Mouse (Mus musculus) midbrain, embryonic 12.5 days (tissue): ENCODE results near the gene Trim66. TPM values are rescaled to one million over a fixed set of nuclear protein-coding genes. Genes with fewer than 3 reads are reported as not detected.
A peak's percentile ranks its signal among the peaks of the same experiment; 100 is the strongest.

ENCODE experiments used
- ATAC-seq: fragments of 200-750 bp; cut with Nextera tagmentation; 2 replicates; pipeline ENCODE4 v1.8.0; 2017; ENCODE audit warnings: low read depth, moderate TSS enrichment, moderate library complexity; ENCODE audit not compliant: low FRiP score
- H3K27ac ChIP-seq: fragments of 300-500 bp; sonication (generic); replicated peaks from 2 replicates; pipeline ENCODE4 v1.5.1; 2016; ENCODE audit warnings: mild to moderate bottlenecking
- H3K27me3 ChIP-seq: fragments of 300-500 bp; sonication (generic); 2 replicates; pipeline ENCODE4 v1.6.1; 2016; ENCODE audit warnings: mild to moderate bottlenecking
- H3K36me3 ChIP-seq: fragments of 300-500 bp; sonication (generic); 2 replicates; pipeline ENCODE4 v1.6.1; 2016
- H3K4me1 ChIP-seq: fragments of 300-500 bp; sonication (generic); 2 replicates; pipeline ENCODE4 v1.6.1; 2016
- H3K4me2 ChIP-seq: fragments of 300-500 bp; sonication (generic); replicated peaks from 2 replicates; pipeline ENCODE4 v1.6.1; 2016; ENCODE audit warnings: mild to moderate bottlenecking, moderate library complexity
- H3K4me3 ChIP-seq: fragments of 300-500 bp; sonication (generic); 2 replicates; pipeline ENCODE4 v1.5.1; 2016; ENCODE audit warnings: mild to moderate bottlenecking
- H3K9ac ChIP-seq: fragments of 300-500 bp; sonication (generic); replicated peaks from 2 replicates; pipeline ENCODE4 v1.6.1; 2016; ENCODE audit warnings: mild to moderate bottlenecking, moderate library complexity
- H3K9me3 ChIP-seq: fragments of 300-500 bp; sonication (generic); 2 replicates; pipeline ENCODE4 v1.6.1; 2016; ENCODE audit warnings: mild to moderate bottlenecking
- WGBS: fragments of 180-500 bp; shearing (Covaris S2); methylation state at CpG from one replicate; pipeline ENCODE4 v1.1.7; 2016; 5-methylcytosine and 5-hydroxymethylcytosine counted together
- polyA plus RNA-seq: library from polyadenylated mRNA; unstranded; fragments of >200 nt; fragmentation: Nextera tagmentation; extraction: Ambion mirVana; gene quantifications from 2 replicates; pipeline ENCODE4 v1.2.1, GENCODE M21; 2016

Trim66 gene
- polyA plus RNA-seq, 1 experiment from 2014 or later: 0.23 TPM

- WGBS: 84% methylated on average over 3 of the region's 3 CpGs
Observed at GRCm38 (mm10) chr7:109532691-109533090, 24.8 kb upstream of the Trim66 start.

GRCm38 (mm10) chr7:109531501-109531900, 23.6 kb upstream of the Trim66 start:
- H3K36me3 ChIP-seq: peaks cover 21% of the 10 kb centered on the region; the same call in 1 of the 2 replicates
- H3K4me2 ChIP-seq: no peak overlapping the region
- no peak overlapping the region for H3K27ac ChIP-seq
- no peaks in the 10 kb centered on the region for H3K4me1 ChIP-seq
- no peak for ATAC-seq
- WGBS: 85% methylated on average over 5 of the region's 5 CpGs
- no peak overlapping the region for H3K4me3 ChIP-seq
- H3K9me3 ChIP-seq: no peaks in the 10 kb centered on the region
- H3K9ac ChIP-seq: no peak overlapping the region
- no peaks in the 10 kb centered on the region for H3K27me3 ChIP-seq

More at GRCm38 (mm10) chr7:109532691-109533090, 24.8 kb upstream of the Trim66 start:
- H3K4me3 ChIP-seq: no peak overlapping the region
- no peaks in the 10 kb centered on the region for H3K4me1 ChIP-seq
- ATAC-seq: no peak
- H3K27ac ChIP-seq: no peak overlapping the region
- H3K36me3 ChIP-seq: peaks cover 21% of the 10 kb centered on the region; the same call in 1 of the 2 replicates
- H3K9ac ChIP-seq: no peak overlapping the region
- no peak overlapping the region for H3K4me2 ChIP-seq
- no peaks in the 10 kb centered on the region for H3K9me3 ChIP-seq
- H3K27me3 ChIP-seq: no peaks in the 10 kb centered on the region

GRCm38 (mm10) chr7:109529741-109530140, 21.8 kb upstream of the Trim66 start:
- H3K36me3 ChIP-seq: peaks cover 31% of the 10 kb centered on the region
- no peaks in the 10 kb centered on the region for H3K27me3 ChIP-seq
- H3K27ac ChIP-seq: no peak overlapping the region
- ATAC-seq: no peak
- no peak overlapping the region for H3K4me2 ChIP-seq
- no peaks in the 10 kb centered on the region for H3K4me1 ChIP-seq
- 84% methylated on average over 2 of the region's 2 CpGs for WGBS
- H3K4me3 ChIP-seq: no peak overlapping the region
- H3K9ac ChIP-seq: no peak overlapping the region
- no peaks in the 10 kb centered on the region for H3K9me3 ChIP-seq

DNA sequence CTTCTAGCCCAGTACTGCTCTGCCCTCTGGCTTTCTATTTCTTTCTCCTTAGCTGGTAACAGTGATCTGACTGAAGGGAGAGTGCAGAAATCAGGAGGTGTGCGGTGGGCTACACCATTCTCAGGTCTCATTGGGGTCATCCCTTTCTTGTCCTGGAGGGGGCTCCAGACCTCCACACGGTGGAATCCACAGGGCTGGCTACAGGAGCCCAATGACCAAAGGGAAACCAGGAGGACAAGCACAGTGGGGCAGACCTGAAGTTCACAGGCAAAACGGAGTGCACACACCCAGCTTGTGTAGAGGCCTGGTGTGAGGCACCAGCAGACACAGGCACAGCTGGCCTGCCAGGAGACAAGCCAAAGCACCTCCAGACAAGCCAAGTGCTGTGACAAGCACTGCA, 20.4 kb upstream of the Trim66 start:
- H3K4me3 ChIP-seq: no peak overlapping the region
- no peak overlapping the region for H3K9ac ChIP-seq
- H3K4me2 ChIP-seq: no peak overlapping the region
- 21% methylated on average over 3 of the region's 3 CpGs for WGBS
- H3K27ac ChIP-seq: no peak overlapping the region
- H3K27me3 ChIP-seq: no peaks in the 10 kb centered on the region
- H3K4me1 ChIP-seq: no peaks in the 10 kb centered on the region
- no peaks in the 10 kb centered on the region for H3K9me3 ChIP-seq
- H3K36me3 ChIP-seq: peaks cover 37% of the 10 kb centered on the region
- peak; percentile 73 for ATAC-seq

GRCm38 (mm10) chr7:109527536-109527935, 19.6 kb upstream of the Trim66 start:
- no peak overlapping the region for H3K9ac ChIP-seq
- no peaks in the 10 kb centered on the region for H3K9me3 ChIP-seq
- peaks cover 45% of the 10 kb centered on the region for H3K36me3 ChIP-seq
- no peaks in the 10 kb centered on the region for H3K4me1 ChIP-seq
- H3K27me3 ChIP-seq: no peaks in the 10 kb centered on the region
- no peak overlapping the region for H3K4me2 ChIP-seq
- ATAC-seq: no peak
- H3K4me3 ChIP-seq: no peak overlapping the region
- 84% methylated on average over 3 of the region's 3 CpGs for WGBS
- no peak overlapping the region for H3K27ac ChIP-seq

DNA sequence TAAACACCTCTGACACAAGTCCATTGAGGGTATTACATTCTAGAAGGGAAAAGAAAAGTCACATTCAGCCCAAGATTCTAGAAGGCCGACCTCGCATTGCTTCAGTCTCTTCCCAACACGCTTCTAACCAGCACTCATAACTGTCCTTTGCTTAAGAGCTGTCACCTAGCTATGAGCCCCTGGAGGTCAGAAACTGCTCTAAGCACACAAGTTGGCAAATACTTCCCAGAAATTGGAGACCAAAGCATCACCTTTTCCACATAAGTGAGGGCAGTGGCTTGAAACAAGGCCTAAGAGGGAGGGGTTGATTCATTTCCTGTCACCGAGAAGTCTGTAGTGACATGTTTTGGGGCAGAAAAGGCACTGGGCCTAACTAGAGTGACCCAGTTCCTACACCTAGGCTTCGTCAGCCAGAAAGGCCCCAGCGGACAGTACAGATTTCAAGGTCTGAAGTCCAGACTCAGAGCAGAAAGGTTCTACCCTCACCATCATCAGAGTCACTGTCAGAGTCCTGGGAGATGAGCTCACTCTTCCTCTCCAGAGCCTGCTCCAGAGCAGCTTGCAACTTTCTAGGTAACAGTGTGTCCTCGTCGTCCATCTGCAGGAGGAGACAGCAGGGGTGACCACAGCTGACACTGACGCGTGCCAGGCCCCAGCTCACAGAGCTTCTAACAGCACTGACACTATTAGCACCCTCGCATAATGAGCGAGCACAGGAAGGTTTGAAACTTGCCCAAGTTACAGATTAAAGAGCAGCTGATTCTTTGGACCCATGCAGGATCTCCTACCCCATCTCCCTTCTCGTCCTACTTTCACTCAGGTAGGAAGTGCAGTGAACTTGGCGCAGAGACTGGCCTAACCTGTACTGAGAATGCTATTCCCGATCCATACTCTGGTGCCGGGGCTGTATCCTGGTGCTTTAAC, 18.1 kb upstream of the Trim66 start:
- H3K36me3 ChIP-seq: peaks cover 60% of the 10 kb centered on the region
- no peak for ATAC-seq

DNA sequence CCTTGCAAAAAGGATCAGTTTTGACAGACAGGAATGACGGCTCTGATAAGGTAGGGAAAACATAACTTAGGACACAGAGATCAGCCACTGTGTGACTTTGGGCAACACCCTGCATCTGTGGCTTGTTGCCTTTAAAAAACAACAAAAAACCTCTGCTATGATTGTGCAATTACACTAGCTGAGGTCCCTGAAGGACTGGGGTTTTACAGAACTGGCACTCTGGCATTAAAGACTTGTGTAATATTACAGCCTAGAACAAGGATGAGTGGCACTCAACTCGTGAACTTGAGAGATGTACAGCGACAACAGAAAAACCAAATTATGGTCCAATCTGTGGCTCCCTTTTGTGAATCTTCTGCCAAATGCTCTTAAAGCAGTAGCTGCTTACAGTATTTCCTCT, 16.8 kb upstream of the Trim66 start:
- no peak for ATAC-seq
- H3K9me3 ChIP-seq: no peaks in the 10 kb centered on the region
- H3K4me1 ChIP-seq: peaks cover 16% of the 10 kb centered on the region
- H3K4me2 ChIP-seq: no peak overlapping the region
- H3K27ac ChIP-seq: peak overlapping the region; percentile 27; the same call in 1 of the 2 replicates
- H3K9ac ChIP-seq: no peak overlapping the region
- peaks cover 59% of the 10 kb centered on the region for H3K36me3 ChIP-seq
- 88% methylated on average over 3 of the region's 3 CpGs for WGBS
- H3K4me3 ChIP-seq: no peak overlapping the region
- H3K27me3 ChIP-seq: no peaks in the 10 kb centered on the region

More for the DNA sequence above, 18.1 kb upstream of the Trim66 start:
- Histone ChIP-seq H3K27me3 (no peaks in the 10 kb centered on the region), H3K4me2 (no peak overlapping the region), H3K4me3 (no peak overlapping the region), H3K27ac (0 out of 2 replicates have a peak overlapping the region, but pooled peaks have one; percentile 0), H3K9me3 (no peaks in the 10 kb centered on the region), H3K9ac (no peak overlapping the region), H3K4me1 (peaks cover 4% of the 10 kb centered on the region; the same call in 1 of the 2 replicates)
- 85% methylated on average over 16 of the region's 16 CpGs for WGBS

DNA sequence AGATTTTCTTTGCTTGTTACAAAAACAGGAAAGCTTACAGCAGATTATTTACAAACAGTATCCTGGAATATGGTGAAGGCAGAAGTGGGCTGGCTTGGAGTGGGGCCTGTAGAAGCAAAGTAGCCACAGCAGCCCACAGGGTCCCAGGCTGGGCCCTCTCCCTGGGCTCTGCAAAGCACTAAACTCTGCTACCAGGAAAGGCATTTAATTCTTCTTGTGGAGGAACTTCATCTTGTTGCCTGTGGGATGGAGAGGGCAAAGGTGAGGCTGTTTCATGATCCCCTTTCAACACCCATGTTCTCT, 16.5 kb upstream of the Trim66 start:
- H3K27me3 ChIP-seq: no peaks in the 10 kb centered on the region
- H3K27ac ChIP-seq: peak overlapping the region; percentile 27; the same call in 1 of the 2 replicates
- H3K9ac ChIP-seq: no peak overlapping the region
- no peak for ATAC-seq
- peaks cover 59% of the 10 kb centered on the region for H3K36me3 ChIP-seq
- H3K4me3 ChIP-seq: no peak overlapping the region
- no peaks in the 10 kb centered on the region for H3K9me3 ChIP-seq
- peaks cover 17% of the 10 kb centered on the region for H3K4me1 ChIP-seq
- H3K4me2 ChIP-seq: no peak overlapping the region

DNA sequence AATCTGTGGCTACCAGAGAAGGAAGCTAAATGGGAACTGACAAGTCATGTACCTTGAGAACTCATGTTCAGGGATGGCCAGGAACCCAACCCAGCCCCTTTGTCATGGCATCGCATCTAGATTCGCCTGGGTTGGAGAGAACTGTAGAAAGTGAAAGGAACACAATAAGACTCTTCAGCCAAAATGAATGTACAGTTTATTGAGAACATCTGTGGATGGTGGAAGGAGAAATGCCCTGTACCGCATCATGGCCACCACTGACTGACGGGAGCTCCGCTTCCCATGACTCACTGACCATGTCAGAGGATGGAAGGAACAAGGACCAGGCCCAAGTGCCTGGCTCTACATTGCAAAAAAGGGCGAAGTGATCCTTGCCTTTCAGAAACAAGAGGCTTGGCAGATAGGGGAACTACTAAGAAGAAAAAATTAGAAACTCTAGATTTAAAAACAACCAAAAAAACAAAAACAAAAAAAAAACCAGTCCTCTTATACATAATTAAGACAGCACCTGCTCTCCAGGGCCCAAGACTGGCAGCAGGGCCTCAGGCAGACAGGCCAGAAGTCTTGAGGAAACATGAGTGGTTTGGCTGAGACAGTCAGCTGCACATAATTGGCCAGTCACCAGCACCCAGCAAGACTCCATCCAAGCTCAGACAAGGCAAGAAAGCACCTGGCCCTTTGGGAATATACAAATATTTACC, 16.0 kb upstream of the Trim66 start:
- Histone ChIP-seq H3K4me2 (no peak overlapping the region), H3K27ac (peak overlapping the region; percentile 27; the same call in 1 of the 2 replicates), H3K4me3 (no peak overlapping the region), H3K9ac (no peak overlapping the region), H3K9me3 (no peaks in the 10 kb centered on the region), H3K27me3 (no peaks in the 10 kb centered on the region), H3K4me1 (peaks cover 17% of the 10 kb centered on the region), H3K36me3 (peaks cover 59% of the 10 kb centered on the region)
- 71% methylated on average over 6 of the region's 6 CpGs for WGBS
- ATAC-seq: no peak

DNA sequence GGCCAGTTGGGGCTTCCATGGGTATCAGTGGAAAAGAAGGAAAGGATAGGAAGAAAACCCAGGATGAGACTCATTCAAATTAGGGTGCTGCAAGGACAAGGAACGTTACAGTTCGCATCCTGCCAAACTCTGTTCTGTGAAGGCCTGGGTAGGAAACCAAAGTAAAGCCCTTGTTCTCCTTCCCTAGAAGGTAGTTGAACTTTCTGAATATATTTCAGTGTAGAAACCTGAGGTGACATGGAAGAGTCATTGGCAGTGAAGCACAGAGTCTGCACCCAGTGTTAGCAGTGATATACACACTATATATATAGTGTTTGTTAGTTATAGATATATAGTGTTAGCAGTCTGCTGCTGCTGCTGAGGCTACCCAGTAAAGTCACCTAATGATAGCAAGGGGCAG, 15.4 kb upstream of the Trim66 start:
- Histone ChIP-seq H3K9ac (no peak overlapping the region), H3K36me3 (peaks cover 59% of the 10 kb centered on the region), H3K27ac (peak overlapping the region; percentile 12; the same call in 1 of the 2 replicates)

DNA sequence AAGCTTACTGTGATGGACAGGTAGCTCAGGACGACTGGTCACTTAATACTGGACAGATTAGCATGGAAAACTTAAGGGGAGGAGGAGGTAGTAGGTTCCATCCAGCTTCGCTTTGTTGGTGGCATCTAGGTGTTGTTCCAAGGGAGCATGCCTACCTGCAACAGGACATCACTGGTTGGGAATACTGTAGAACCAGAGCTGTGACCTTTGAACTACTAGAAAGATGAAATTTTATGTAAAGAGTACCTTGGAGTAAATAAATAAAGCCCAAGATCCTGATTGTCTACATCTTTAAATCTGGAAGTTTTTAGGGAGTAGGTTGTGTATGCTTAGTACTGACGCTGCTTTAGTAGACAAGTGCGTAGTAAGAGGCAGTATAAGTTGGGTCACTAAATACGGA, 14.2 kb upstream of the Trim66 start:
- no peak overlapping the region for H3K9ac ChIP-seq
- H3K27me3 ChIP-seq: no peaks in the 10 kb centered on the region
- H3K36me3 ChIP-seq: peaks cover 59% of the 10 kb centered on the region
- H3K4me2 ChIP-seq: no peak overlapping the region
- no peak overlapping the region for H3K4me3 ChIP-seq
- peaks cover 25% of the 10 kb centered on the region for H3K4me1 ChIP-seq
- WGBS: 80% methylated on average over 5 of the region's 5 CpGs
- no peak for ATAC-seq
- H3K9me3 ChIP-seq: no peaks in the 10 kb centered on the region
- no peak overlapping the region for H3K27ac ChIP-seq

More for the DNA sequence above, 15.4 kb upstream of the Trim66 start:
- no peak overlapping the region for H3K4me3 ChIP-seq
- ATAC-seq: no peak
- WGBS: 63% methylated on average over 2 of the region's 2 CpGs
- H3K4me2 ChIP-seq: no peak overlapping the region
- H3K4me1 ChIP-seq: peaks cover 19% of the 10 kb centered on the region
- no peaks in the 10 kb centered on the region for H3K27me3 ChIP-seq
- no peaks in the 10 kb centered on the region for H3K9me3 ChIP-seq

- Histone ChIP-seq H3K9ac (peak overlapping the region; percentile 98), H3K27ac (no peak overlapping the region), H3K4me2 (peak overlapping the region; percentile 96), H3K9me3 (no peaks in the 10 kb centered on the region), H3K27me3 (no peaks in the 10 kb centered on the region), H3K4me3 (peak overlapping the region; percentile 96), H3K4me1 (peaks cover 25% of the 10 kb centered on the region), H3K36me3 (peaks cover 44% of the 10 kb centered on the region)
- ATAC-seq: no peak
- 3% methylated on average over 10 of the region's 10 CpGs for WGBS
Observed at GRCm38 (mm10) chr7:109519936-109520335, 12.0 kb upstream of the Trim66 start.
